Mouse (Mus musculus): ENCODE measurements at regions not wholly inside any gene's neighbourhood (a gene's known extent, or its start where the extent isn't known, plus 50 kb on each side); places are given as distances from the start of the nearest gene placed in this dataset.

- DNase-seq (ENCODE audit: low read depth) = no peak
Observed at GRCm38 (mm10) chr15:93972979-93973378, 377.3 kb upstream of the Prickle1 start.

- DNase-seq (ENCODE audit: low read depth) = no peak
Observed at GRCm38 (mm10) chr15:93961950-93962349, 366.3 kb upstream of the Prickle1 start.

GRCm38 (mm10) chr15:93959931-93960330 is 364.2 kb upstream of the Prickle1 start:
- DNase-seq (ENCODE audit: low read depth) = no peak

GRCm38 (mm10) chr15:93958086-93958485 is 362.4 kb upstream of the Prickle1 start:
- DNase-seq (ENCODE audit: low read depth) = no peak

- no peak for DNase-seq (ENCODE audit: low read depth)
Observed at GRCm38 (mm10) chr15:93956801-93957200, 361.1 kb upstream of the Prickle1 start.

- DNase-seq (ENCODE audit: low read depth) = no peak
Observed at GRCm38 (mm10) chr15:93953548-93953947, 357.9 kb upstream of the Prickle1 start.

- peak; percentile 65 for DNase-seq (ENCODE audit: low read depth)
Observed at GRCm38 (mm10) chr15:93950441-93950840, 354.8 kb upstream of the Prickle1 start.

GRCm38 (mm10) chr15:93948902-93949301 is 353.2 kb upstream of the Prickle1 start:
- DNase-seq (ENCODE audit: low read depth) = peak; percentile 30

- no peak for DNase-seq (ENCODE audit: low read depth)
Observed at GRCm38 (mm10) chr15:93943545-93943944, 347.9 kb upstream of the Prickle1 start.

- DNase-seq (ENCODE audit: low read depth) = no peak
Observed at GRCm38 (mm10) chr15:93932971-93933496, 337.3 kb upstream of the Prickle1 start.

- no peak for DNase-seq (ENCODE audit: low read depth)
Observed at GRCm38 (mm10) chr15:93926842-93927241, 331.2 kb upstream of the Prickle1 start.

GRCm38 (mm10) chr15:93926262-93926661 is 330.6 kb upstream of the Prickle1 start:
- no peak for DNase-seq (ENCODE audit: low read depth)

- no peak for DNase-seq (ENCODE audit: low read depth)
Observed at GRCm38 (mm10) chr15:93921457-93922234, 326.0 kb upstream of the Prickle1 start.

GRCm38 (mm10) chr15:93920996-93921395 is 325.3 kb upstream of the Prickle1 start:
- DNase-seq (ENCODE audit: low read depth) = no peak

GRCm38 (mm10) chr15:93919577-93919976 is 323.9 kb upstream of the Prickle1 start:
- DNase-seq (ENCODE audit: low read depth) = no peak

GRCm38 (mm10) chr15:93916856-93917255 is 321.2 kb upstream of the Prickle1 start:
- DNase-seq (ENCODE audit: low read depth) = no peak

GRCm38 (mm10) chr15:93913462-93913861 is 317.8 kb upstream of the Prickle1 start:
- peak; percentile 53 for DNase-seq (ENCODE audit: low read depth)

GRCm38 (mm10) chr15:93913041-93913440 is 317.4 kb upstream of the Prickle1 start:
- DNase-seq (ENCODE audit: low read depth) = peak; percentile 20

GRCm38 (mm10) chr15:93910981-93911431 is 315.3 kb upstream of the Prickle1 start:
- no peak for DNase-seq (ENCODE audit: low read depth)

GRCm38 (mm10) chr15:93910158-93910557 is 314.5 kb upstream of the Prickle1 start:
- DNase-seq (ENCODE audit: low read depth) = no peak

GRCm38 (mm10) chr15:93903671-93904603 is 308.2 kb upstream of the Prickle1 start:
- DNase-seq (ENCODE audit: low read depth) = no peak

GRCm38 (mm10) chr15:93882826-93883225 is 287.1 kb upstream of the Prickle1 start:
- no peak for DNase-seq (ENCODE audit: low read depth)

GRCm38 (mm10) chr15:93881276-93881675 is 285.6 kb upstream of the Prickle1 start:
- DNase-seq (ENCODE audit: low read depth) = no peak

All from naive thymus-derived CD4-positive, alpha-beta T cell, adult 2 months (primary cell).